Mouse (Mus musculus) heart, embryonic 14.5 days (tissue): ENCODE measurements around the gene N4bp1. TPM values are rescaled to one million over a fixed set of nuclear protein-coding genes. Genes with fewer than 3 reads are reported as not detected.

Experiments
- ATAC-seq: fragments of 200-750 bp; cut with Nextera tagmentation; 2 replicates; pipeline ENCODE4 v1.8.0; 2017; ENCODE audit warnings: low read depth, moderate TSS enrichment; ENCODE audit not compliant: insufficient number of reproducible peaks, insufficient read depth, low FRiP score
- H3K27ac ChIP-seq, 2 experiments: fragments of 200-500 bp in 1 of 2; fragments of 300-500 bp in 1 of 2; sonication (generic) in 1 of 2; replicated peaks in 1 of 2; 2 replicates each; pipeline ENCODE4 v1.5.1; 2012 to 2014; ENCODE audit warnings: low read depth in 2 of 2, low read length in 2 of 2, control low read depth in 1 of 2, mild to moderate bottlenecking in 1 of 2, mixed read lengths in 1 of 2; ENCODE audit not compliant: control insufficient read depth in 1 of 2, insufficient read depth in 1 of 2
- H3K27me3 ChIP-seq: fragments of 300-500 bp; sonication (generic); 2 replicates; pipeline ENCODE4 v1.6.1; 2014; ENCODE audit warnings: mild to moderate bottlenecking, low read length, control low read depth; ENCODE audit not compliant: control insufficient read depth, insufficient read depth
- H3K36me3 ChIP-seq: fragments of 300-500 bp; sonication (generic); 2 replicates; pipeline ENCODE4 v1.6.1; 2014; ENCODE audit warnings: mild to moderate bottlenecking, control low read depth, low read length, mixed read lengths; ENCODE audit not compliant: control insufficient read depth, insufficient read depth
- H3K4me1 ChIP-seq, 2 experiments: fragments of 200-500 bp in 1 of 2; fragments of 300-500 bp in 1 of 2; sonication (generic) in 1 of 2; 2 replicates each; pipeline ENCODE4 v1.6.1; 2012 to 2014; ENCODE audit warnings: low read length in 2 of 2, control low read depth in 1 of 2, mixed read lengths in 1 of 2; ENCODE audit not compliant: control insufficient read depth in 2 of 2, insufficient read depth in 2 of 2
- H3K4me2 ChIP-seq: fragments of 300-500 bp; sonication (generic); 2 replicates; pipeline ENCODE4 v1.6.1; 2014; ENCODE audit warnings: mild to moderate bottlenecking, low read length
- H3K4me3 ChIP-seq, 2 experiments: fragments of 200-500 bp in 1 of 2; fragments of 300-500 bp in 1 of 2; sonication (generic) in 1 of 2; 2 replicates each; pipeline ENCODE4 v1.5.1; 2012 to 2014; ENCODE audit warnings: low read length in 2 of 2, mild to moderate bottlenecking in 2 of 2, control low read depth in 1 of 2, low read depth in 1 of 2, moderate library complexity in 1 of 2; ENCODE audit not compliant: control insufficient read depth in 1 of 2, insufficient read depth in 1 of 2
- H3K9ac ChIP-seq: fragments of 300-500 bp; sonication (generic); 2 replicates; pipeline ENCODE4 v1.6.1; 2014; ENCODE audit warnings: mild to moderate bottlenecking, low read length
- H3K9me3 ChIP-seq: fragments of 300-500 bp; sonication (generic); 2 replicates; pipeline ENCODE4 v1.6.1; 2016; ENCODE audit warnings: low read length, control low read depth; ENCODE audit not compliant: control insufficient read depth
- WGBS: fragments of 180-500 bp; shearing (Covaris S2); extraction: QIAGEN DNeasy Blood & Tissue Kit; methylation state at CpG from one replicate; pipeline ENCODE4 v1.1.7; 2014; 5-methylcytosine and 5-hydroxymethylcytosine counted together
- polyA plus RNA-seq: library from polyadenylated mRNA; unstranded; fragments of >200 nt; fragmentation: Nextera tagmentation; extraction: Ambion mirVana; gene quantifications from 2 replicates; pipeline ENCODE4 v1.2.1, GENCODE M21; 2014

Gene N4bp1
- polyA plus RNA-seq, 1 experiment from 2014 or later: 8.5 TPM

DNA sequence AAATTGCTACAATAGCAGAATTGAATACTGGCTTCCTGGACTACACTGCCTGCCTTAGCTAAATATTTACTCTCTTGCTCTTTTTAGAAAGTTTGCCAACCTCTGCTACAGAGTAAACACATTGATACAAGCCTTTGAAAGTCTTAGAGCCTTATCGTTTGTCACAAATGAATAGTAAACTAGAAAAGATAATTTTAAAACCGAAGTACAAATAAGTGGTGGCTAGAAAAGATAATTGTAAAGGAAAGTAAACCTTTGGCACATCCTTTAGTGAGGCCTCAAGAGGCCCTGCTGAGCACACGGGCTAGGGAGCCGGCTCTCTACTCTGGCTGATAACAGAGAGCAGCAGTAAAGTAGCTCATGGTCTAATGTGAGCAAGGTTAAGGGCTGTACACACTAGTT is 126.0 kb downstream of the N4bp1 start:
- WGBS: 22% methylated on average over 4 of the region's 4 CpGs
- no peak for ATAC-seq
- no peak overlapping the region for H3K27ac ChIP-seq

DNA sequence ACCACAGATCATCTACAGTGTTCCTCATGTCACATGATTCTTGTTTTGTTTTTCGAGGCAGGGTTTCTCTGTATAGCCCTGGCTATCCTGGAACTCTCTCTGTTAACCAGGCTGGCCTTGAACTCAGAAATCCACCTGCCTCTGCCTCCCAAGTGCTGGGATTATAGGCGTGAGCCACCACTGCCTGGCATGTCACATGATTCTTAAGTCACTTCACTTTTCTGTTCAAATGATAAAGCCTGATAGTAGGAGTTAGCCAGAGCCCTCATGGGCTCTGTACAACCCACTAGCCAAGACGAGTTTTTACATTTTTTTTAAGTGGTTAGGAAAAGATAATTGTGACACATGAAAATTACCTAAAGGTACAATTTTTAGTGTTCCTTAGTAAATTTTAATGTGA is 126.4 kb downstream of the N4bp1 start:
- H3K4me2 ChIP-seq: no peak overlapping the region
- H3K36me3 ChIP-seq: no peaks in the 10 kb centered on the region
- no peak for ATAC-seq
- H3K27ac ChIP-seq: no peak overlapping the region
- peaks cover 2 to 5% of the 10 kb centered on the region in 2 experiments; a peak in 2 of 4 replicates for H3K4me1 ChIP-seq
- H3K9ac ChIP-seq: no peak overlapping the region
- 74% methylated on average over 3 of the region's 3 CpGs for WGBS
- H3K9me3 ChIP-seq: no peaks in the 10 kb centered on the region
- H3K4me3 ChIP-seq: no peak overlapping the region
- no peaks in the 10 kb centered on the region for H3K27me3 ChIP-seq

More for the DNA sequence above, 126.0 kb downstream of the N4bp1 start:
- H3K9me3 ChIP-seq: no peaks in the 10 kb centered on the region
- no peaks in the 10 kb centered on the region for H3K36me3 ChIP-seq
- H3K27me3 ChIP-seq: no peaks in the 10 kb centered on the region
- H3K4me2 ChIP-seq: no peak overlapping the region
- no peak overlapping the region for H3K4me3 ChIP-seq
- H3K4me1 ChIP-seq: peaks cover 2 to 5% of the 10 kb centered on the region in 2 experiments; a peak in 2 of 4 replicates
- H3K9ac ChIP-seq: no peak overlapping the region

Other genes with a start within 250 kb of the N4bp1 start
- gene Gm10638, start 139.6 kb downstream of the N4bp1 start, polyA plus RNA-seq: 4.6 and 5.5 TPM in 2 replicates
- gene Siah1a, start 139.3 kb downstream of the N4bp1 start, polyA plus RNA-seq: 36.3 and 39.7 TPM in 2 replicates